Mouse (Mus musculus) ES-E14 (cell line): ENCODE measurements around the gene Pde4d.

Experiments
- HCFC1 ChIP-seq: IDR thresholded peaks from 2 replicates; pipeline ENCODE4 v1.6.1; 2012; ENCODE audit warnings: low read length, inconsistent platforms, borderline replicate concordance; ENCODE audit not compliant: insufficient read depth
- MAFK ChIP-seq: IDR thresholded peaks from 2 replicates; pipeline ENCODE4 v1.6.1; 2014; ENCODE audit warnings: mild to moderate bottlenecking, low read depth, low read length, inconsistent platforms; ENCODE audit not compliant: insufficient read depth
- ZC3H11A ChIP-seq: IDR thresholded peaks from 2 replicates; pipeline ENCODE4 v1.6.1; 2012; ENCODE audit warnings: low read depth, mild to moderate bottlenecking, inconsistent platforms, low read length, borderline replicate concordance
- ZNF384 ChIP-seq: IDR thresholded peaks from 2 replicates; pipeline ENCODE4 v1.6.1; 2012; ENCODE audit warnings: low read depth, low read length, inconsistent platforms

GRCm38 (mm10) chr13:109899442-109900428 lies 1450.0 kb downstream of the Pde4d start:
- TF ChIP-seq ZC3H11A (no peak), ZNF384 (no peak), MAFK (no peak), HCFC1 (no peak)
